13 mouse cellular contexts compared by ENCODE assay signal in genomic region chr1:98084596-98085274, GRCm38 (mm10). TPM values are rescaled to one million over a fixed set of nuclear protein-coding genes. Genes with fewer than 3 reads are reported as not detected.
DNase-seq lines count a peak whose midpoint lies in the region; ATAC-seq and TF ChIP-seq lines count a peak whose summit lies in the region.
"Had no signal": no experiment of that assay in that cellular context is flagged by ENCODE, and none has a peak within 500 bp of the region (broad histone marks: within the 10 kb centered on the region; RNA-seq: fewer than 3 reads in every experiment).

No protein-coding gene starts in this region.

- H3K9me3 ChIP-seq in heart, embryonic 12.5 days (replicated peaks): no peaks in the 10 kb centered on the region
- no peaks in the 10 kb centered on the region for H3K9me3 ChIP-seq in limb, embryonic 15.5 days
- no peaks in the 10 kb centered on the region for H3K9me3 ChIP-seq in limb, embryonic 10.5 days (replicated peaks)
- no peaks in the 10 kb centered on the region for H3K9me3 ChIP-seq in neural tube, embryonic 14.5 days (ENCODE audit: control insufficient read depth, low read length)

- no peak for TF ChIP-seq EP300 in heart, adult 2 months (IDR thresholded peaks at IDR 0.05; ENCODE audit: insufficient read depth, low read depth, low read length)

- TF ChIP-seq POLR2A in heart, adult 2 months (IDR thresholded peaks at IDR 0.05; ENCODE audit: insufficient read depth, low read depth, low read length): no peak
- TF ChIP-seq POLR2A in embryonic fibroblast, embryonic 13.5 days (IDR thresholded peaks at IDR 0.05; ENCODE audit: low read depth, low read length): no peak
- no peak for TF ChIP-seq POLR2A in cerebellum, adult 2 months (IDR thresholded peaks at IDR 0.05; ENCODE audit: borderline replicate concordance, insufficient read depth, low read length)

- peak overlapping the region; percentile 44 for H3K4me2 ChIP-seq in heart, embryonic 12.5 days
- no peak overlapping the region for H3K4me2 ChIP-seq in limb, embryonic 15.5 days
- no peak overlapping the region for H3K4me2 ChIP-seq in neural tube, embryonic 14.5 days (ENCODE audit: low read depth, low read length)

- 39% methylated on average over 13 of the region's 13 CpGs for WGBS in heart, embryonic 12.5 days
- WGBS in heart, adult 2 months: 70% methylated on average over 13 of the region's 13 CpGs
- 61% methylated on average over 13 of the region's 13 CpGs for WGBS in limb, embryonic 15.5 days
- WGBS in limb, embryonic 10.5 days: 67% methylated on average over 13 of the region's 13 CpGs
- 59% methylated on average over 13 of the region's 13 CpGs for WGBS in neural tube, embryonic 14.5 days
- WGBS in cerebellum, adult 2 months: 73% methylated on average over 13 of the region's 13 CpGs

- peak overlapping the region; percentile 13; the same call in 1 of the 2 replicates for H3K9ac ChIP-seq in heart, embryonic 12.5 days
- H3K9ac ChIP-seq in heart, adult 2 months (ENCODE audit: low read depth, low read length): no peak overlapping the region
- H3K9ac ChIP-seq in limb, embryonic 15.5 days: no peak overlapping the region
- H3K9ac ChIP-seq in neural tube, embryonic 14.5 days (replicated peaks; ENCODE audit: low read depth, low read length): no peak overlapping the region

- no peak for TF ChIP-seq CTCF in heart, adult 2 months (IDR thresholded peaks at IDR 0.05)
- no peak for TF ChIP-seq CTCF in embryonic fibroblast, embryonic 13.5 days (IDR thresholded peaks at IDR 0.05; ENCODE audit: borderline replicate concordance, insufficient read depth, low read length)
- TF ChIP-seq CTCF in cerebellum, adult 2 months (IDR thresholded peaks at IDR 0.05; ENCODE audit: borderline replicate concordance, insufficient read depth, low read depth, low read length): no peak

- ATAC-seq in heart, embryonic 12.5 days (ENCODE audit: insufficient number of reproducible peaks, low FRiP score): peak; percentile 69
- ATAC-seq in limb, embryonic 15.5 days (ENCODE audit: insufficient number of reproducible peaks, low FRiP score, low TSS enrichment, low read depth): no peak
- 0 out of 2 replicates have a peak, but pooled peaks have one; percentile 9 for ATAC-seq in neural tube, embryonic 14.5 days (ENCODE audit: low read depth)
- ATAC-seq: inflammation-experienced regulatory T-cells, adult 6 months had no signal

- intact Hi-C loops in heart, adult 2 months (cut with DNase I): no loop called here

- DNase-seq in heart, adult 2 months: no peak
- DNase-seq in limb, embryonic 10.5 days (ENCODE audit: low spot score): no peak
- no peak for DNase-seq in cerebellum, adult 2 months
- DNase-seq: adrenal gland, postnatal 10 days; gastrocnemius, postnatal 10 days; right cerebral cortex, postnatal 25 days; thymus, postnatal 36 days had no signal

- peak overlapping the region; percentile 72 for H3K27ac ChIP-seq in heart, embryonic 12.5 days (ENCODE audit: poor library complexity, severe bottlenecking)
- no peak overlapping the region for H3K27ac ChIP-seq in heart, adult 2 months
- H3K27ac ChIP-seq in limb, embryonic 15.5 days: peak overlapping the region; percentile 35; the same call in 1 of the 2 replicates
- H3K27ac ChIP-seq in limb, embryonic 10.5 days: no peak overlapping the region
- H3K27ac ChIP-seq in embryonic fibroblast, embryonic 13.5 days (ENCODE audit: insufficient read depth, low read length): peak overlapping the region; percentile 54; the same call in 1 of the 2 replicates
- H3K27ac ChIP-seq in neural tube, embryonic 14.5 days (ENCODE audit: low read depth, low read length): no peak overlapping the region
- H3K27ac ChIP-seq in cerebellum, adult 2 months (ENCODE audit: insufficient read depth, low read length): no peak overlapping the region
- H3K27ac ChIP-seq: macrophage had no signal

- H3K36me3 ChIP-seq in heart, embryonic 12.5 days: no peaks in the 10 kb centered on the region
- no peaks in the 10 kb centered on the region for H3K36me3 ChIP-seq in heart, adult 2 months (ENCODE audit: control insufficient read depth, insufficient read depth, low read length)
- no peaks in the 10 kb centered on the region for H3K36me3 ChIP-seq in limb, embryonic 15.5 days
- no peaks in the 10 kb centered on the region for H3K36me3 ChIP-seq in limb, embryonic 10.5 days
- H3K36me3 ChIP-seq in neural tube, embryonic 14.5 days (ENCODE audit: control insufficient read depth, insufficient read depth, low read length): no peaks in the 10 kb centered on the region

- H3K4me1 ChIP-seq in heart, embryonic 12.5 days (replicated peaks): peaks cover 44% of the 10 kb centered on the region
- peaks cover 6% of the 10 kb centered on the region for H3K4me1 ChIP-seq in heart, adult 2 months (ENCODE audit: control insufficient read depth, insufficient read depth, low read length)
- peaks cover 14% of the 10 kb centered on the region for H3K4me1 ChIP-seq in limb, embryonic 15.5 days
- H3K4me1 ChIP-seq in limb, embryonic 10.5 days: peaks cover 16% of the 10 kb centered on the region
- peaks cover 8% of the 10 kb centered on the region for H3K4me1 ChIP-seq in embryonic fibroblast, embryonic 13.5 days (ENCODE audit: control insufficient read depth, insufficient read depth, low read length)
- H3K4me1 ChIP-seq in neural tube, embryonic 14.5 days (ENCODE audit: control insufficient read depth, insufficient read depth, low read length): peaks cover 14% of the 10 kb centered on the region; the same call in 1 of the 2 replicates
- H3K4me1 ChIP-seq in cerebellum, adult 2 months (ENCODE audit: control insufficient read depth, insufficient read depth, low read length): no peaks in the 10 kb centered on the region

- H3K4me3 ChIP-seq in heart, embryonic 12.5 days: no peak overlapping the region
- no peak overlapping the region for H3K4me3 ChIP-seq in heart, adult 2 months
- H3K4me3 ChIP-seq in limb, embryonic 15.5 days: no peak overlapping the region
- H3K4me3 ChIP-seq in limb, embryonic 10.5 days: no peak overlapping the region
- no peak overlapping the region for H3K4me3 ChIP-seq in embryonic fibroblast, embryonic 13.5 days (ENCODE audit: insufficient read depth, low read length)
- H3K4me3 ChIP-seq in neural tube, embryonic 14.5 days (ENCODE audit: low read depth, low read length): no peak overlapping the region
- no peak overlapping the region for H3K4me3 ChIP-seq in cerebellum, adult 2 months (replicated peaks; ENCODE audit: insufficient read depth, low read depth, low read length)

- H3K27me3 ChIP-seq in heart, embryonic 12.5 days (replicated peaks): no peaks in the 10 kb centered on the region
- H3K27me3 ChIP-seq in heart, adult 2 months (ENCODE audit: control insufficient read depth, insufficient read depth, low read length): no peaks in the 10 kb centered on the region
- H3K27me3 ChIP-seq in limb, embryonic 15.5 days: no peaks in the 10 kb centered on the region
- no peaks in the 10 kb centered on the region for H3K27me3 ChIP-seq in limb, embryonic 10.5 days (ENCODE audit: low read depth, poor library complexity, severe bottlenecking)
- H3K27me3 ChIP-seq in neural tube, embryonic 14.5 days (ENCODE audit: control insufficient read depth, insufficient read depth, low read length): no peaks in the 10 kb centered on the region
- H3K27me3 ChIP-seq in cerebellum, adult 2 months (ENCODE audit: control insufficient read depth, insufficient read depth, low read length): no peaks in the 10 kb centered on the region; the same call in 1 of the 2 replicates

- peaks cover 3% of the 10 kb centered on the region for H3K79me2 ChIP-seq in heart, adult 2 months (replicated peaks; ENCODE audit: control insufficient read depth, insufficient read depth, low read length)

RNA-seq across cellular contexts. Expression of gene Pam, which starts 10.7 kb away (rescaled TPM):
- 376 and 393 TPM in 2 replicates for polyA plus RNA-seq in heart, embryonic 12.5 days (2016; fragmentation: Nextera tagmentation; extraction: Ambion mirVana)
- total RNA-seq in heart, adult 2 months (2021): 100 to 1,000 TPM; 593 to 641 TPM
- 313 and 472 TPM in 2 replicates for polyA plus RNA-seq in heart, adult 2 months (2012; rRNA removed)
- polyA plus RNA-seq in limb, embryonic 15.5 days (2015; fragmentation: Nextera tagmentation; extraction: Ambion mirVana): 46.9 and 55.7 TPM in 2 replicates
- polyA plus RNA-seq in limb, embryonic 10.5 days (2016; fragmentation: Nextera tagmentation; extraction: Ambion mirVana): 9.8 and 10.1 TPM in 2 replicates
- polyA plus RNA-seq in embryonic fibroblast, embryonic 13.5 days (2011; ENCODE audit: insufficient read length, low read depth, missing spikeins): 78.7 and 88.9 TPM in 2 replicates
- 42.6 and 51.5 TPM in 2 replicates for polyA plus RNA-seq in neural tube, embryonic 14.5 days (2014; fragmentation: Nextera tagmentation; extraction: Ambion mirVana)
- 33.0 and 35.4 TPM in 2 replicates for polyA plus RNA-seq in cerebellum, adult 2 months (2012; rRNA removed)

Comparison
In these comparisons a context has a peak if more than half of its experiments do, and no peak if none do; other contexts are left out.
1. H3K27ac ChIP-seq: peak in heart, embryonic 12.5 days (single experiment), limb, embryonic 15.5 days (single experiment) and embryonic fibroblast, embryonic 13.5 days (single experiment); none in heart, adult 2 months (single experiment), limb, embryonic 10.5 days (single experiment), neural tube, embryonic 14.5 days (single experiment) and cerebellum, adult 2 months (single experiment).